Mouse (Mus musculus) thymus, adult 2 months (tissue): Measurements from ENCODE around the gene Akap8l. TPM values are rescaled to one million over a fixed set of nuclear protein-coding genes. Genes with fewer than 3 reads are reported as not detected.

ENCODE experiments used
- DNase-seq: peaks from one replicate; pipeline ENCODE4 v3.0.0; 2021
- H3K27ac ChIP-seq: fragments of 200-500 bp; 2 replicates; pipeline ENCODE4 v1.5.1; 2012; ENCODE audit warnings: low read length, control low read depth; ENCODE audit not compliant: control insufficient read depth, insufficient read depth
- H3K27me3 ChIP-seq: fragments of 200-500 bp; 2 replicates; pipeline ENCODE4 v1.6.1; 2012; ENCODE audit warnings: mild to moderate bottlenecking, low read length, moderate library complexity, mixed read lengths; ENCODE audit not compliant: control insufficient read depth, insufficient read depth
- H3K36me3 ChIP-seq: fragments of 200-500 bp; 2 replicates; pipeline ENCODE4 v1.6.1; 2012; ENCODE audit warnings: mild to moderate bottlenecking, low read length, moderate library complexity; ENCODE audit not compliant: control insufficient read depth, insufficient read depth
- H3K4me1 ChIP-seq: fragments of 200-500 bp; replicated peaks from 2 replicates; pipeline ENCODE4 v1.6.1; 2012; ENCODE audit warnings: low read length; ENCODE audit not compliant: control insufficient read depth, insufficient read depth
- H3K4me3 ChIP-seq: fragments of 200-500 bp; 2 replicates; pipeline ENCODE4 v1.5.1; 2012; ENCODE audit warnings: mild to moderate bottlenecking, low read length, control low read depth, moderate library complexity; ENCODE audit not compliant: control insufficient read depth, insufficient read depth
- CTCF ChIP-seq: fragments of 200-500 bp; IDR thresholded peaks from 2 replicates; pipeline ENCODE4 v1.5.1; 2012; ENCODE audit warnings: mild to moderate bottlenecking, control low read depth, low read length, moderate library complexity, borderline replicate concordance; ENCODE audit not compliant: control insufficient read depth, poor library complexity, insufficient read depth; ENCODE audit errors: extremely low read depth
- POLR2A ChIP-seq: fragments of 200-500 bp; IDR thresholded peaks from 2 replicates; pipeline ENCODE4 v1.6.1; 2012; ENCODE audit warnings: mild to moderate bottlenecking, low read length, control low read depth, moderate library complexity; ENCODE audit not compliant: control insufficient read depth, poor library complexity, insufficient read depth; ENCODE audit errors: extremely low read depth
- WGBS: fragments of 180-500 bp; shearing (Covaris S2); methylation state at CpG from one replicate; pipeline ENCODE4 v1.1.7; 2018; 5-methylcytosine and 5-hydroxymethylcytosine counted together
- polyA plus RNA-seq: library from polyadenylated mRNA; depleted of rRNA; stranded (reverse); fragments of >200 nt; gene quantifications from 2 replicates; pipeline ENCODE4 v1.2.3, GENCODE M21; 2012

Akap8l gene
- polyA plus RNA-seq, 1 experiment: 191 TPM

DNA sequence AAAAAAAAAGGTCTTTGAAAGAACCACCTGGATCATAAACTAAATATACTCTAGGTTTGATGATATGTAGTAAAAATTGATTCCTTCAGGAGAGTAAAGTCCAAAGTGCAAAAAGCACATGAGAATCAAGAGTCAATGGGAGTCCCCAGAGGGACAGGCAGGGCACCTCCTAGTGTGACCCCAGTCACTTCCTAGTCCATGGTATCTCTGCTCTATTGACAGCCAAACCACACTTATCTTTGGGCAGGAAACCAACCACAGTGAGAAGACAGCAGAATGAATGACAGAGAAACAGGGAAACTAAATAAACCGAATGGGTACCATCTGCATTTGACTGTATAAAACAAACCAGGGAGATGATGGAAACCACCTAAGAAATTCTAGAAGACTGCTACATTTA, 10.3 kb downstream of the Akap8l start:
- TF ChIP-seq CTCF: no peak
- TF ChIP-seq POLR2A: no peak
- WGBS: 21% methylated on average over 1 of the region's 1 CpGs

DNA sequence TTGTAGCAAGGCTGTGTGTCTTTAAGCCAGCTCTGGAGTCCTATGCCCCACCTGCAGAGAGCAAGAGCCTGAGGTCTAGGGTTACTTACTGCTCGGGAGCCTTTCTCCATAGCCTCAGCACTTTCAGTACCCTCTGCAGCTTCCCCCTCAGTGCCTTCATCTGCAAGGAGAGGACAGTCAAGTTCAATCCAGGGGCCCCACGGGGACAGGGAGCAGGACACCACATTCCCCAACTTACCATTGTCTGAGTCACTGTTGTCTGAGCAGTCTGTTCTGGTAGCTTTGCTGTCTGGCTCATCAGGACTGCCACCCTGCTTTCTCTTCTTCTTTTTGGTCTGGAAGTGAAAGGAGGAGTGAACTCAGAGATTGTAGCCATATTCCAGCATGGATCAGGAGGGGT, 14.5 kb downstream of the Akap8l start:
- Histone ChIP-seq H3K36me3 (peaks cover 64% of the 10 kb centered on the region), H3K4me3 (no peak overlapping the region)

More for the DNA sequence above, 10.3 kb downstream of the Akap8l start:
- Histone ChIP-seq H3K36me3 (peaks cover 48% of the 10 kb centered on the region), H3K4me3 (no peak overlapping the region), H3K4me1 (peaks cover 6% of the 10 kb centered on the region), H3K27ac (no peak overlapping the region), H3K27me3 (no peaks in the 10 kb centered on the region)
- DNase-seq: no peak

DNA sequence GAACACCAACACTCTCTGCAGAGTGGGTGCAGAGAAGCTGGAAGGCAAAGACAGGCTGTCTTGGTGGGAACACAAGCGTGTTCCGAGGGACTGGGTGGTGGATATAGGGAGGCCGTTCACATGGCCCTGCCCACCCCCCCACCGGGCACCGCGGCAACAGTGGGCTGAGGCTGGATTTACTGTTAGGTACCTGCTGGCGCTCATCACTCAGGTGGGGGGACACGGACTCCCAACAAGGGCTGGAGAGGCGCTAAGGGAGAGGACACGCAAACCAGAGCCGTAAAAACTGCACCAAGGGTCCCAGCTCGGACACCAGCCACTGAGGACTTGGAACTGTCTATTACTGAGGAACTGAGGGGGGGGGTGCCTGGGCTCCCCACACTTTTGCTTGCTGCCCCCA, 15.5 kb downstream of the Akap8l start:
- Histone ChIP-seq H3K27me3 (no peaks in the 10 kb centered on the region), H3K4me3 (no peak overlapping the region), H3K36me3 (peaks cover 64% of the 10 kb centered on the region), H3K4me1 (no peaks in the 10 kb centered on the region), H3K27ac (no peak overlapping the region)
- TF ChIP-seq POLR2A (no peak), CTCF (no peak)
- DNase-seq: no peak
- 97% methylated on average over 12 of the region's 12 CpGs for WGBS

More for the DNA sequence above, 14.5 kb downstream of the Akap8l start:
- WGBS: 86% methylated on average over 2 of the region's 2 CpGs
- no peaks in the 10 kb centered on the region for H3K27me3 ChIP-seq
- DNase-seq: no peak
- H3K27ac ChIP-seq: no peak overlapping the region
- TF ChIP-seq POLR2A (no peak), CTCF (no peak)
- H3K4me1 ChIP-seq: 0 out of 2 replicates have a peak, but pooled peaks cover 2% of the 10 kb centered on the region

DNA sequence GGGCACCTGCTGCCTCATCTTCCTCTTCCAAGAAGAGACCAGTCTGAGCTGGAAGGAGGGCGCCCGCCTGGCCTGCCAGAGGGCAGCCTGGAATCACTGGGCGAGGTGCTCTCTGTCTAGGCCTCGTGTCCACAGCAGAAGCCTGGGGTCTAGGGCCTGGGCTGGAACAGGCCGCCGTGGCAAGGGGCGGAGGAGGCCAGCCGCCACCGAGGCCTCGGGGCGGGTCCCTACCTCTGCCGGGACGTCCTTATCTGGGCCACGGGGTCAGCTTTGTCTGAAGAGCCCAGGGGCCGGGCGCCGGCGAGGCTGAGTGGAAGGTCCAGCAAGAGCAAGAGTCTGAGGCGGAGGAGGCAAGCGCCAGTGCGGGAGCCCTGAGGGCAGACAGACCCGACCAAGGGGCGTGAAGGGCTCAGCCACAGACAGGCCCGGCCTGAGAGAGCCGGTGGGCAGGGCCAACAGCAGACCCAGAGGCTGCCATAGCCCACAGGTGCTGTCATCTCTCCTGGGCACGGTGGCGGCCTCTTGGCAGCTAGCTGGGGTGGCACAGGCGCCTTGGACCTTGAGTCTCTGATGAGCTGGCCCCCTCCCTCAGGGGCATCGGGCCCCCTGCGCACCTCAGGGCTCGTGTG, 16.6 kb downstream of the Akap8l start:
- Histone ChIP-seq H3K27ac (no peak overlapping the region), H3K27me3 (no peaks in the 10 kb centered on the region), H3K4me3 (no peak overlapping the region), H3K4me1 (no peaks in the 10 kb centered on the region), H3K36me3 (peaks cover 64% of the 10 kb centered on the region)
- 97% methylated on average over 31 of the region's 31 CpGs for WGBS
- TF ChIP-seq CTCF (no peak), POLR2A (no peak)
- DNase-seq: no peak

DNA sequence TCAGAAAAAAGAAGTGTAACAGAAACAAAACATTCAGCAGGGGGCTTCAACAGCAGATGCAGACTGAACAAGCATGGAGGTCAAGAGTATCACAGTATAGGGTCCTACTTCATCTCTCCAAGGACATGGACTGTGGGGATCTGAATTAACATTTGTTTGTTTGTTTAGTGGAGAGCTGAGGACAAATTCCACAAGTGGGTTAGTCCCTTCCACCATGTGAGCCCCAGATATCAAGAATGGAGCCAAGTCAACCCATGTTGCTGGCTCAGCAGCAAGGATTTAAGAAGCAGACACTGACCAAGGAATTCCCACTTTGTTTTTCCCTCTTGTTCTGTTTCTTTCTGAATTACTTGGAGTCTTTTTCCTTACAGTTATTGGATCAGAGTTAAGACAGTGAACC, 22.9 kb downstream of the Akap8l start:
- peaks cover 12% of the 10 kb centered on the region for H3K36me3 ChIP-seq

DNA sequence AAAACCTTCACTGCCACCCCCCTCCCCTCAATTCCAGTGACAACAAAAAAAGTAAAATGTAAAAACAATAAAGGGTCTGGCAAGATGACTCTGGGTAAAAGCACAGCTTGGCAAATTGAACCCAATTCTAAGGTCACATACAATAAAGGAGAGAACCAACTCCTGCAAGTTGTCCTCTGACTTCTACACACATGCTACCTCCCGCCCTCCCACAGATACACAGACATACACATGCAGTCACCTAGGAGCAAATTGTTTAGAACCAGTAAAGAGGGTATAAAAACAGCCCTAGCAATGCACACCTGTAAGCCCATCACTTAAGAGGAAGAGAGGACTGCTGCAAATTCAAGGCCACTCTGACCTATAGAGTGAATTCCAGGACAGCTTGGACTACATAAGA, 27.6 kb downstream of the Akap8l start:
- peaks cover 3% of the 10 kb centered on the region for H3K4me1 ChIP-seq
- WGBS: 98% methylated on average over 1 of the region's 1 CpGs
- no peak overlapping the region for H3K27ac ChIP-seq
- TF ChIP-seq POLR2A (no peak), CTCF (no peak)
- no peaks in the 10 kb centered on the region for H3K27me3 ChIP-seq
- no peak overlapping the region for H3K4me3 ChIP-seq
- no peaks in the 10 kb centered on the region for H3K36me3 ChIP-seq
- no peak for DNase-seq

More for the DNA sequence above, 22.9 kb downstream of the Akap8l start:
- Histone ChIP-seq H3K4me1 (no peaks in the 10 kb centered on the region), H3K27ac (no peak overlapping the region), H3K4me3 (no peak overlapping the region), H3K27me3 (no peaks in the 10 kb centered on the region)
- no peak for DNase-seq
- no peak for TF ChIP-seq CTCF
- no peak for TF ChIP-seq POLR2A

DNA sequence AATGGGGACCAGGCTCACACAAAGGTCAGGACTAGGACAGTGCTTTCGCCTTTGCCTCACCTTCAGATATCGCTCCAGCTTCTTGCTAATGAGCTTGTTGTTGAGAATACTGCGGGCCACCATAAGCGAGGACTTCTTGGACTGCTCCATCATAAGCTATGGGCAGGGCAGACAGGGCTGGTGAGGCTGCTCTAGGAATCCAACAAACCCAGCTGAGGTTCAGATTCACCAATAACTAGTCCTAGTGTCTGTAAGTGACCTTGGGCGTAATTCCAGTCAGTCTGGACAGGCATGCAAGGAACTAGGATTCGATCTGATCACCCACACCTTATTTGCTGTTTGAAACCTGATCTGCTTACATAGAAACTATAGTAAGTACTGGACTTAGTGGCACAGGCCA, 28.6 kb downstream of the Akap8l start:
- WGBS: 38% methylated on average over 6 of the region's 6 CpGs
- H3K27me3 ChIP-seq: no peaks in the 10 kb centered on the region

More for the DNA sequence above, 28.6 kb downstream of the Akap8l start:
- H3K4me3 ChIP-seq: peak overlapping the region; percentile 68
- no peak for DNase-seq
- peak overlapping the region; percentile 6; the same call in 1 of the 2 replicates for H3K27ac ChIP-seq
- H3K36me3 ChIP-seq: peaks cover 4% of the 10 kb centered on the region
- TF ChIP-seq CTCF (no peak), POLR2A (no peak)
- peaks cover 3% of the 10 kb centered on the region for H3K4me1 ChIP-seq
